Mouse (Mus musculus): ENCODE results near the gene Phf14. TPM values are rescaled to one million over a fixed set of nuclear protein-coding genes. Genes with fewer than 3 reads are reported as not detected.

Gene Phf14
- polyA plus RNA-seq, 1 experiment, result 56.9 TPM

DNA sequence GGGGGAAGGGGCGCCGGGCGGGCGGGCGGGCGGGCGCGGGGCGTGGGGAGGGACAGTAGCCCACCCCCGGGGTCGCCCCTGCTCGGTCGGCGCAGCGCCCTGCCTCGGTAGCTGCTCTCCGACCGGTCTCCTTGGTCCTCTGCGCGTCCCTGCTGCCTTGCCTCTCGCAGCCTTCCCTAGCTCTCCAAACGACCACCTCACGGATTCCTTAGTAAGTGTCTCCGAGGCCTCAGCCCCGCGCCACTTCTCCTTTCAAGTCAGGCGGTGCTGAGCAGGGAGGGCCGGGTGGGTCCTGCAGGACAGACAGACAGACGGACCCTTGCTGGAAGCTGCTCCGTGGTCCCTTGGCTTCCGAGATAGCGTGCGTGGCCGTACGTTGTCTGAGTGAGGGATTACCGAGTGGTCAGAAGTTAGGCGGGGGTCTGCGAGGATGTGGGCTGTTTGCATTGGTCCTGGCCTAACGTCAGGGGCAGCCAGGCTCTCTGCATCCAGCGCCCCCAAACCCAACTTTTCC, 18.5 kb downstream of the Phf14 start:
- H3K27ac ChIP-seq (ENCODE audit: insufficient read depth, low read length), result peak overlapping the region; percentile 49; the same call in 1 of the 2 replicates

DNA sequence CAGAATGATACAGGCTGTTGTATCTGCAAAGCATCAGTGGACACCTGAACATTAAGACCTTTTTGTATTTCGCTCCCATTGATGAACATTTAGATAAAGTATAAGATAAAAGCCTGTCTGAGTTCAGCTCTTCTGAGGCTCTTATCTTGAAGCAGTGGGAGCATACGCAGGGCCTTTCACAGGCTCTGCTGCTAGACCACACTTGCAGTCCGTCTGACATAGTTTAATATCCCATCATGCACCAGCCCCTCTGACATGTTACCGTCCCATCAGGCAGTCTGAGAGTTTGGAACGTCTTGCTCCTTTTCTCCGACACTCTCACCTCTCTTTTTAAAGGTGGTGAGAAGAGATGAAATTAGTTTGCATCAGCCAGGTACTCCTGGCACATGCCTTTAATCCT, 19.9 kb downstream of the Phf14 start:
- Histone ChIP-seq H3K9ac (ENCODE audit: low read depth, poor library complexity, severe bottlenecking) (no peak overlapping the region), H3K27me3 (ENCODE audit: control insufficient read depth, insufficient read depth, low read length, poor library complexity, severe bottlenecking) (no peaks in the 10 kb centered on the region), H3K4me1 (ENCODE audit: control insufficient read depth, insufficient read depth, low read length) (no peaks in the 10 kb centered on the region), H3K27ac (ENCODE audit: insufficient read depth, low read length) (no peak overlapping the region), H3K9me3 (replicated peaks; ENCODE audit: control insufficient read depth, insufficient read depth, low read length, poor library complexity, severe bottlenecking) (no peaks in the 10 kb centered on the region), H3K36me3 (ENCODE audit: control insufficient read depth, insufficient read depth, low read length, poor library complexity, severe bottlenecking) (peaks cover 3% of the 10 kb centered on the region), H3K4me3 (ENCODE audit: low read depth, low read length) (no peak overlapping the region)
- no peak for TF ChIP-seq CTCF (IDR thresholded peaks at IDR 0.05; ENCODE audit: low read depth, low read length)
- TF ChIP-seq EP300 (IDR thresholded peaks at IDR 0.05; ENCODE audit: insufficient read depth, low read depth, low read length), result no peak
- no peak for TF ChIP-seq POLR2A (IDR thresholded peaks at IDR 0.05; ENCODE audit: insufficient read depth, low read length)

More for the DNA sequence above, 18.5 kb downstream of the Phf14 start:
- peak overlapping the region; percentile 97 for H3K9ac ChIP-seq (ENCODE audit: low read depth, poor library complexity, severe bottlenecking)
- H3K36me3 ChIP-seq (ENCODE audit: control insufficient read depth, insufficient read depth, low read length, poor library complexity, severe bottlenecking), result peaks cover 3% of the 10 kb centered on the region
- no peaks in the 10 kb centered on the region for H3K27me3 ChIP-seq (ENCODE audit: control insufficient read depth, insufficient read depth, low read length, poor library complexity, severe bottlenecking)
- peak overlapping the region; percentile 82 for H3K4me3 ChIP-seq (ENCODE audit: low read depth, low read length)
- H3K4me1 ChIP-seq (ENCODE audit: control insufficient read depth, insufficient read depth, low read length), result no peaks in the 10 kb centered on the region
- no peaks in the 10 kb centered on the region for H3K9me3 ChIP-seq (replicated peaks; ENCODE audit: control insufficient read depth, insufficient read depth, low read length, poor library complexity, severe bottlenecking)
- TF ChIP-seq POLR2A (IDR thresholded peaks at IDR 0.05; ENCODE audit: insufficient read depth, low read length), result no peak
- no peak for TF ChIP-seq CTCF (IDR thresholded peaks at IDR 0.05; ENCODE audit: low read depth, low read length)
- TF ChIP-seq EP300 (IDR thresholded peaks at IDR 0.05; ENCODE audit: insufficient read depth, low read depth, low read length), result no peak

DNA sequence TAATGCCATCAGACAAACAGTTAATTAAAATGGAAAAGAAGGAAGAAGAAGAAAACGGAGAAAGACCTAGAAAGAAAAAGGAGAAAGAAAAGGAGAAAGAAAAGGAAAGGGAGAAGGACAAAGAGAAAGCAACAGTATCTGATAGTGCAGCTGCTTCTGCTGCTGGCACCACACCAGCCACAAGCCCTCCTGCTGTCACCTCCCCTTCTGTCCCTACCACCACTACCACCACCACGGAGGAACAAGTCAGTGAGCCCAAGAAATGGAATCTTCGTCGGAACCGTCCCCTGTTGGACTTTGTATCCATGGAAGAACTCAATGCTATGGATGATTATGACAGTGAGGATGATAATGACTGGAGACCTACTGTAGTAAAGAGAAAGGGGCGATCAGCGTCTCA, 25.8 kb downstream of the Phf14 start:
- Histone ChIP-seq H3K4me1 (ENCODE audit: control insufficient read depth, insufficient read depth, low read length) (no peaks in the 10 kb centered on the region), H3K9ac (ENCODE audit: low read depth, poor library complexity, severe bottlenecking) (no peak overlapping the region), H3K27ac (ENCODE audit: insufficient read depth, low read length) (no peak overlapping the region), H3K4me3 (ENCODE audit: low read depth, low read length) (no peak overlapping the region), H3K27me3 (ENCODE audit: control insufficient read depth, insufficient read depth, low read length, poor library complexity, severe bottlenecking) (no peaks in the 10 kb centered on the region), H3K36me3 (ENCODE audit: control insufficient read depth, insufficient read depth, low read length, poor library complexity, severe bottlenecking) (peaks cover 2% of the 10 kb centered on the region), H3K9me3 (replicated peaks; ENCODE audit: control insufficient read depth, insufficient read depth, low read length, poor library complexity, severe bottlenecking) (no peaks in the 10 kb centered on the region)
- TF ChIP-seq CTCF (IDR thresholded peaks at IDR 0.05; ENCODE audit: low read depth, low read length), result no peak
- TF ChIP-seq POLR2A (IDR thresholded peaks at IDR 0.05; ENCODE audit: insufficient read depth, low read length), result no peak
- no peak for TF ChIP-seq EP300 (IDR thresholded peaks at IDR 0.05; ENCODE audit: insufficient read depth, low read depth, low read length)

DNA sequence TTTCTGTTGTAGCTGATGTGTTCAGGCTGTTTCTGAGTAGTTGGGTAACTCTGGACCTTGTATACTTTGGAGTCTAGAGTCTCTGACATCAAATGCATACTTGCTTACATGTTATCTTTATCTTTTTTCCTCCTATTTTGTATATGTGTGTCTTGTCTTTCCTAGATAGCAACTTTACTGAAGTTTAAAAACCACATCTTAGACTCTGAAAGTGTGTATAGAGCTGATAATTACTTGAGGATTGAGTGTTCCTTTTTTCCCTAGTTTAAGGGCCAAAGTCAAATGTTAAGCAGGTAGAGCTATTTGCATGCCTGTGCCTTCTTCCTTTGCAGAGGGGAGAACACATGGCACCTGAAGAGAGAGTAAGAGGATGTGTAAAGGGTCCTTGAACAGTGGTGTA, 33.3 kb downstream of the Phf14 start:
- H3K9ac ChIP-seq (ENCODE audit: low read depth, poor library complexity, severe bottlenecking), result no peak overlapping the region

DNA sequence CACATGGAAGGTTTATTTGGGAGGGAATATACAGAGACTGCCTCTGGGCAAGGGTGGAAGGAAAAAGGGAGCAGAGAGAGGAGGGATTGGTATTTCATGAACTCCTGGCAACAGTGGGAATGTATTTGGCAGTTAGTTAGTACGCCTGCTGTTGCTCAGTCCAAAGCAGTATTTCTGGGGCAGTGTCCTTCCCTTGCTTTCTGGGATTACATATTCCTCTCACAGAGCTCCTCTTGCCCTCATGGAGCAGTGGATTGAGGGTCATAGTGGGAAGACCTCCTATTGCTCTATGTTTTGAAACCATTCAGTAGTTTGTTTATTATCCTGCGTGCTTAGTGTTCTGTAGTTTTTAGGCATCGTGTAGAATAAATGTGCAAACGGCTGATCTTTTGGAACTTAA, 34.5 kb downstream of the Phf14 start:
- H3K36me3 ChIP-seq (ENCODE audit: control insufficient read depth, insufficient read depth, low read length, poor library complexity, severe bottlenecking), result peaks cover 9% of the 10 kb centered on the region

More for the DNA sequence above, 33.3 kb downstream of the Phf14 start:
- H3K4me1 ChIP-seq (ENCODE audit: control insufficient read depth, insufficient read depth, low read length), result no peaks in the 10 kb centered on the region
- no peak overlapping the region for H3K4me3 ChIP-seq (ENCODE audit: low read depth, low read length)
- H3K27ac ChIP-seq (ENCODE audit: insufficient read depth, low read length), result no peak overlapping the region
- H3K9me3 ChIP-seq (replicated peaks; ENCODE audit: control insufficient read depth, insufficient read depth, low read length, poor library complexity, severe bottlenecking), result no peaks in the 10 kb centered on the region
- TF ChIP-seq EP300 (IDR thresholded peaks at IDR 0.05; ENCODE audit: insufficient read depth, low read depth, low read length) (no peak), CTCF (IDR thresholded peaks at IDR 0.05; ENCODE audit: low read depth, low read length) (no peak), POLR2A (IDR thresholded peaks at IDR 0.05; ENCODE audit: insufficient read depth, low read length) (no peak)
- H3K36me3 ChIP-seq (ENCODE audit: control insufficient read depth, insufficient read depth, low read length, poor library complexity, severe bottlenecking), result peaks cover 9% of the 10 kb centered on the region
- H3K27me3 ChIP-seq (ENCODE audit: control insufficient read depth, insufficient read depth, low read length, poor library complexity, severe bottlenecking), result no peaks in the 10 kb centered on the region

DNA sequence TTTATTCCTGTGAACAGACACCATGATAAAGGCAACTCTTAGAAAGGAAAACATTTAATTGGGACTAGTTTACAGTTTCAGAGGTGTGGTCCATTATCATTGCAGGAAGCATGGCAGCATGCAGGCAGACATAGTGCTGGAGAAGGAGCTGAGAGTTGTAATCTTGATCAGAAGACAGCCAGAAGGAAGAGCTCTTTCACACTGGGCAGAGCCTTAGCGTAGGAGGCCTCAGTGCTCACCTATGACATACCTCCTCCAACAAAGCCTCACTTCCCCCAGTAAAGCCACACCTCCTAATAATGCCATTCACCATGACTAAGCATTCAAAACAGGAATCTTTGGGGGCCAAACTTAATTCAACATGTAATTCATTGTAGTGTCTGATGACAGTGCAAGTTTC, 40.5 kb downstream of the Phf14 start:
- TF ChIP-seq POLR2A (IDR thresholded peaks at IDR 0.05; ENCODE audit: insufficient read depth, low read length) (no peak), CTCF (IDR thresholded peaks at IDR 0.05; ENCODE audit: low read depth, low read length) (no peak), EP300 (IDR thresholded peaks at IDR 0.05; ENCODE audit: insufficient read depth, low read depth, low read length) (no peak)
- Histone ChIP-seq H3K4me1 (ENCODE audit: control insufficient read depth, insufficient read depth, low read length) (no peaks in the 10 kb centered on the region), H3K9me3 (replicated peaks; ENCODE audit: control insufficient read depth, insufficient read depth, low read length, poor library complexity, severe bottlenecking) (no peaks in the 10 kb centered on the region), H3K9ac (ENCODE audit: low read depth, poor library complexity, severe bottlenecking) (no peak overlapping the region), H3K4me3 (ENCODE audit: low read depth, low read length) (no peak overlapping the region), H3K27me3 (ENCODE audit: control insufficient read depth, insufficient read depth, low read length, poor library complexity, severe bottlenecking) (no peaks in the 10 kb centered on the region), H3K27ac (ENCODE audit: insufficient read depth, low read length) (no peak overlapping the region), H3K36me3 (ENCODE audit: control insufficient read depth, insufficient read depth, low read length, poor library complexity, severe bottlenecking) (no peaks in the 10 kb centered on the region; the same call in 1 of the 2 replicates)

More for the DNA sequence above, 34.5 kb downstream of the Phf14 start:
- Histone ChIP-seq H3K9ac (ENCODE audit: low read depth, poor library complexity, severe bottlenecking) (no peak overlapping the region), H3K4me1 (ENCODE audit: control insufficient read depth, insufficient read depth, low read length) (no peaks in the 10 kb centered on the region), H3K9me3 (replicated peaks; ENCODE audit: control insufficient read depth, insufficient read depth, low read length, poor library complexity, severe bottlenecking) (no peaks in the 10 kb centered on the region), H3K4me3 (ENCODE audit: low read depth, low read length) (no peak overlapping the region), H3K27me3 (ENCODE audit: control insufficient read depth, insufficient read depth, low read length, poor library complexity, severe bottlenecking) (no peaks in the 10 kb centered on the region), H3K27ac (ENCODE audit: insufficient read depth, low read length) (no peak overlapping the region)
- TF ChIP-seq POLR2A (IDR thresholded peaks at IDR 0.05; ENCODE audit: insufficient read depth, low read length), result no peak
- TF ChIP-seq EP300 (IDR thresholded peaks at IDR 0.05; ENCODE audit: insufficient read depth, low read depth, low read length), result no peak
- no peak for TF ChIP-seq CTCF (IDR thresholded peaks at IDR 0.05; ENCODE audit: low read depth, low read length)
